Mouse (Mus musculus) stomach, embryonic 14.5 days (tissue): ENCODE results near the gene Mpzl2. TPM values are rescaled to one million over a fixed set of nuclear protein-coding genes. Genes with fewer than 3 reads are reported as not detected.

Experiments used
- ATAC-seq: fragments of 200-750 bp; cut with Nextera tagmentation; 2 replicates; pipeline ENCODE4 v1.8.0; 2017; ENCODE audit warnings: low read depth, moderate TSS enrichment; ENCODE audit not compliant: insufficient number of reproducible peaks, insufficient read depth, low FRiP score
- H3K27ac ChIP-seq: fragments of 300-500 bp; sonication (generic); 2 replicates; pipeline ENCODE4 v1.5.1; 2014; ENCODE audit warnings: mild to moderate bottlenecking, low read length, moderate library complexity, mixed read lengths
- H3K27me3 ChIP-seq: fragments of 300-500 bp; sonication (generic); 2 replicates; pipeline ENCODE4 v1.6.1; 2014; ENCODE audit warnings: low read length, control low read depth, mixed read lengths; ENCODE audit not compliant: control insufficient read depth, insufficient read depth
- H3K36me3 ChIP-seq: fragments of 300-500 bp; sonication (generic); 2 replicates; pipeline ENCODE4 v1.6.1; 2014; ENCODE audit warnings: mild to moderate bottlenecking, control low read depth, low read length, moderate library complexity, mixed read lengths; ENCODE audit not compliant: control insufficient read depth, insufficient read depth
- H3K4me1 ChIP-seq: fragments of 300-500 bp; sonication (generic); 2 replicates; pipeline ENCODE4 v1.6.1; 2014; ENCODE audit warnings: low read length, control low read depth, mixed read lengths; ENCODE audit not compliant: control insufficient read depth, insufficient read depth
- H3K4me2 ChIP-seq: fragments of 300-500 bp; sonication (generic); replicated peaks from 2 replicates; pipeline ENCODE4 v1.6.1; 2014; ENCODE audit warnings: low read depth, low read length, control low read depth
- H3K4me3 ChIP-seq: fragments of 300-500 bp; sonication (generic); 2 replicates; pipeline ENCODE4 v1.5.1; 2014; ENCODE audit warnings: low read depth, low read length, control low read depth
- H3K9ac ChIP-seq: fragments of 300-500 bp; sonication (generic); replicated peaks from 2 replicates; pipeline ENCODE4 v1.6.1; 2014; ENCODE audit warnings: low read depth, mild to moderate bottlenecking, control low read depth, low read length, moderate library complexity, mixed read lengths
- H3K9me3 ChIP-seq: fragments of 300-500 bp; sonication (generic); 2 replicates; pipeline ENCODE4 v1.6.1; 2016; ENCODE audit warnings: low read depth, low read length, control low read depth; ENCODE audit not compliant: control insufficient read depth
- WGBS: fragments of 180-500 bp; shearing (Covaris S2); extraction: QIAGEN DNeasy Blood & Tissue Kit; methylation state at CpG from one replicate; pipeline ENCODE4 v1.1.7; 2014; 5-methylcytosine and 5-hydroxymethylcytosine counted together
- polyA plus RNA-seq: library from polyadenylated mRNA; unstranded; fragments of >200 nt; fragmentation: Nextera tagmentation; extraction: Ambion mirVana; gene quantifications from 2 replicates; pipeline ENCODE4 v1.2.1, GENCODE M21; 2014

Gene Mpzl2
- polyA plus RNA-seq, 1 experiment from 2014 or later, result 28.6 TPM

DNA sequence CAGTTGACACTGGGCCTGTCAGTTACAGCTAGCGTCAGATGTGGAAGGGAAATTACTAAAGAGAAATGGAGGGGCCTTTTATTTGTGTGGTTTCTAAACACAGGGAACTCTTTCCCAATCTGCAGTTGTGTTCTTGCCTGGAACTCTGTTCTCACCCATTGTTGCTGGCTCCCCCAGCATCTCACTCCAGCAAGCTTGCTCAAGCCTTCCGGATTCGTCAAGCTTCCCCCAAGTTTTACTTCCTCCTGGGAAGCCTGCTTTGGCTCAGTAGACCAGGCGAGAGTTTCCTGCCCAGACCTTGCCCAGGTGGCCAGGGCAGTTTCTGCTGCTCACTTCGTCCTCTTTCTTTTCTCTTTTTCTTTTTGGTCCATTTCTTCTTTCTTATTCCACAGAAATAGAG lies 45.0 kb downstream of the Mpzl2 start:
- Histone ChIP-seq H3K9me3 (no peaks in the 10 kb centered on the region), H3K4me1 (no peaks in the 10 kb centered on the region), H3K9ac (no peak overlapping the region), H3K4me2 (no peak overlapping the region), H3K36me3 (no peaks in the 10 kb centered on the region), H3K27me3 (no peaks in the 10 kb centered on the region), H3K27ac (no peak overlapping the region), H3K4me3 (no peak overlapping the region)
- 63% methylated on average over 5 of the region's 5 CpGs for WGBS
- ATAC-seq, result no peak

DNA sequence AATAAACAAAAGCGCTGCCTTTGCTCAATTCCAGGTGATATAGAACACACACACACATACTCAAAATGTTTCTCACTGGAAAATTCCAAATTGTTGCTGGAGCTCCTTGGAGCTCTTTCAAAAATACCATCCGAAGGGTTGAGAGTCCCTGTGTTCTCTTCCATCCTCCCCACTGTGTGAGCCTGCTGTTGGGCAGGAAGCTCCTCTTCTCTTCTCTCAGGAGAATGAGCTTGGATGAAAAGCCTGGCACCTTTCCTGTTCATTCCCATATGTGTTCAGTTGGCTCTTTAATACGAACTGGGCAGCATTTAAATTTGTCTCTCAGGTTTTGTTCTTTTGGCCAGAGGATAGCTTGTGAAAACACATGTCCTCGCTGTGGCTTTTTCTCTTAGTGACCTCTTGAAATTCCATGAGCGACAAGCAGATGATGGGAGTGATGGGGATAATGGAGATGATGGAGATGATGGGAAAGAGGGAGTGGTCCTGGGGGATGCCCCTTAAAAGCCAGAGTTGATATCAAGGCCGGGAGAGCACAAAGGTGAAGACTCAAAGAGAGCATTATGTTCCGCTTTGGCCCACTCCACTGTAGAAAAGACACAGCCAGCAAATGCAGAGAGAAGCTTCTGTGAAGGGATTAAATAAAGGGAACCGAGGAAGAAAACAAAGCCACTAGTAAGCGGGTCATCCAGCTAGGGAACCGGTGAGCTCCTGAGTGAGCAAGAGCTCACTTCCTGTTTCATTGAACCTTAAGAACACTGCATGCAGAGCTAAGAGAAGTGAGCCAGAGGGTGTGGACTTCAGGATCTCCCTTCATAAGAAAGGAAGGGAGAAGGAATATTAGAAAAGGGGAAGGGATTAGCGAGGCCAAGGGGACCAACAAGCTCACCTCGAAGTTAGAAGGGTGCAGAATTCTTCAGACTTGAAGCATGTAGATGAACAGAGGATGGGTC lies 46.4 kb downstream of the Mpzl2 start:
- no peaks in the 10 kb centered on the region for H3K27me3 ChIP-seq
- 77% methylated on average over 12 of the region's 12 CpGs for WGBS
- H3K4me2 ChIP-seq, result no peak overlapping the region
- no peak for ATAC-seq
- H3K36me3 ChIP-seq, result no peaks in the 10 kb centered on the region
- no peak overlapping the region for H3K27ac ChIP-seq
- H3K4me1 ChIP-seq, result no peaks in the 10 kb centered on the region
- H3K9ac ChIP-seq, result no peak overlapping the region
- no peaks in the 10 kb centered on the region for H3K9me3 ChIP-seq
- no peak overlapping the region for H3K4me3 ChIP-seq

DNA sequence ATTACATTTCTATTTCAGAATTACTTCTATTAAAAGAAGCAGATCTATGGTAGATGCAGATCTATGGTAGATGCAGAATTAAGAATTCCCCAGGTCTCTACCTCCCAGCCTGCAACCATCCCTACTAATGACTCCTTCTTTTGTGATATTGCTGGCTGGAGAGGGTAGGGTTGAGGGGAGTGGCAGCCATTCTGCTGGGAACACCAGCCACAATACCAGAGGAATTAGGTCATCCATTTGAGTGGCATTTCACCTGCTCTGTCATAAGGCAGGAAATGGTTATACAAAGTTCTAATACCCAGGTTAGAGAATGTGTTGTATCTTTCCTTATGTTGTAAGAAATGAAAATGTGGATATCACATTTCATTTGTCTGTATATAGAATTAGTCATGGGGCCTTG lies 48.4 kb downstream of the Mpzl2 start:
- Histone ChIP-seq H3K4me1 (no peaks in the 10 kb centered on the region), H3K4me2 (no peak overlapping the region), H3K36me3 (no peaks in the 10 kb centered on the region), H3K27ac (no peak overlapping the region), H3K9ac (no peak overlapping the region), H3K4me3 (no peak overlapping the region), H3K27me3 (no peaks in the 10 kb centered on the region), H3K9me3 (no peaks in the 10 kb centered on the region)
- no peak for ATAC-seq

DNA sequence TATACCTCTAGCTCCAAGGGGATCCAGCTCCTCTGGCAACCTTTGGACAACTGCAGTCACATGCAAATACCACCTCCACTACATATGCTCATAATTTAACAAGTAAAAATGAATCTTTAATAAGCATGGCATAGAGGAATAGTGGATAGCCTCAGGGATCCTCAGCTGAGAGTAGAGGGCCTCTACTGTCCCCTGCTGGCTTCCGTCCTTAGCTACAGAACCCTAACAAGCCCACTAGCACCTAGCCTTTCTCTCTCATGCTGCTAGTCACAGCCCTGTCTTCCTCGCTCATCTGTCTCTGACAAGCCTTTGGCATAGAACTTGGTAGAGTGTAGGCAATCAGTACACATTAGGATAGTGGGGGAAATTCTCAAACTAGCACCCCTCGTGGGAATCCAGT lies 51.2 kb downstream of the Mpzl2 start:
- Histone ChIP-seq H3K27me3 (no peaks in the 10 kb centered on the region), H3K4me2 (no peak overlapping the region), H3K9ac (no peak overlapping the region), H3K36me3 (no peaks in the 10 kb centered on the region), H3K27ac (no peak overlapping the region), H3K4me1 (no peaks in the 10 kb centered on the region), H3K9me3 (no peaks in the 10 kb centered on the region), H3K4me3 (no peak overlapping the region)
- ATAC-seq, result no peak
- WGBS, result 71% methylated on average over 3 of the region's 3 CpGs

GRCm38 (mm10) chr9:45092641-45093040 lies 53.0 kb downstream of the Mpzl2 start:
- Histone ChIP-seq H3K27me3 (no peaks in the 10 kb centered on the region), H3K4me3 (no peak overlapping the region), H3K9ac (no peak overlapping the region), H3K9me3 (no peaks in the 10 kb centered on the region), H3K4me2 (no peak overlapping the region), H3K36me3 (no peaks in the 10 kb centered on the region), H3K4me1 (no peaks in the 10 kb centered on the region), H3K27ac (no peak overlapping the region)
- 58% methylated on average over 4 of the region's 4 CpGs for WGBS
- no peak for ATAC-seq

GRCm38 (mm10) chr9:45095149-45095937 lies 55.7 kb downstream of the Mpzl2 start:
- H3K27me3 ChIP-seq, result no peaks in the 10 kb centered on the region
- no peaks in the 10 kb centered on the region for H3K4me1 ChIP-seq
- no peaks in the 10 kb centered on the region for H3K36me3 ChIP-seq
- no peak overlapping the region for H3K27ac ChIP-seq
- no peak overlapping the region for H3K9ac ChIP-seq
- 74% methylated on average over 6 of the region's 6 CpGs for WGBS
- no peak overlapping the region for H3K4me2 ChIP-seq
- ATAC-seq, result no peak
- H3K9me3 ChIP-seq, result no peaks in the 10 kb centered on the region
- no peak overlapping the region for H3K4me3 ChIP-seq

- no peak overlapping the region for H3K4me2 ChIP-seq
- H3K9me3 ChIP-seq, result no peaks in the 10 kb centered on the region
- no peaks in the 10 kb centered on the region for H3K27me3 ChIP-seq
- no peak overlapping the region for H3K4me3 ChIP-seq
- H3K36me3 ChIP-seq, result no peaks in the 10 kb centered on the region
- no peak for ATAC-seq
- no peak overlapping the region for H3K9ac ChIP-seq
- 86% methylated on average over 5 of the region's 5 CpGs for WGBS
- no peak overlapping the region for H3K27ac ChIP-seq
- H3K4me1 ChIP-seq, result no peaks in the 10 kb centered on the region
Measured at GRCm38 (mm10) chr9:45097877-45098276, 58.3 kb downstream of the Mpzl2 start.

DNA sequence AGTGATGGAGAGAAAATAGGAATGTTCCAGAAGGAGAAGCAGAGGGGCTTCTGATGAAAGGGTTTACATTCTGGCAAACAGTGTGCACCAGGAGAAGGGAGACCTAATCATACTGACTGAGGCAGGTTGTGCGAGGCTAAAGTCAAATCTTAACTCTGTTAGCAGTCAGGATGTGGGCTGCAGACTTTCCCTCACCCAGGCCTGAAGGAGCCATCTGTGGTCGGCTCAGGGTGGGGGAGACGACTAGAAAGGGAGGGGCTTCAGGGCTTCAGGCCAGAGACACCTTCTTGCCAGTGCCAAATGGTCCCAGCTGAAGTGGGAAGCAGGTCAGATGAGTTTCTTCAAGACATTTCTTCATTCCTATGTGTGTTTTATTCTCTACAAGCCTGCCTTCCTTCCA lies 58.8 kb downstream of the Mpzl2 start:
- no peak overlapping the region for H3K9ac ChIP-seq
- H3K9me3 ChIP-seq, result no peaks in the 10 kb centered on the region
- no peak overlapping the region for H3K4me2 ChIP-seq
- no peak overlapping the region for H3K27ac ChIP-seq
- WGBS, result 32% methylated on average over 3 of the region's 3 CpGs
- no peaks in the 10 kb centered on the region for H3K27me3 ChIP-seq
- no peaks in the 10 kb centered on the region for H3K4me1 ChIP-seq
- no peak for ATAC-seq
- H3K36me3 ChIP-seq, result no peaks in the 10 kb centered on the region
- H3K4me3 ChIP-seq, result no peak overlapping the region
